Mouse (Mus musculus) c-Kit-negative CD71-positive TER-119-positive erythroid progenitor cells, embryonic 14.5 days (primary cell): ENCODE measurements around the gene Ctla2b.
"Not testable (repeated sequence)": the region's sequence is repeated elsewhere in the genome, so short reads cannot be mapped to it uniquely, and the experiment has no call there.

ENCODE experiments used
- DNase-seq: peaks from one replicate; pipeline ENCODE4 v3.0.0-alpha.2; 2013; ENCODE audit warnings: low read depth, low spot score

The Ctla2b gene

GRCm38 (mm10) chr13:60897328-60897727, at the start of gene Ctla2b:
Gene Ctla2b, minus strand, starts transcription at chr13:60897447.
- DNase-seq, result no peak

- not testable (repeated sequence) for DNase-seq
Observed at GRCm38 (mm10) chr13:60941884-60942283, 44.6 kb upstream of the Ctla2b start, which contains the start of gene Tpbpa. Gene Tpbpa, minus strand, starts transcription at chr13:60941984.

- no peak for DNase-seq
Observed at GRCm38 (mm10) chr13:60936500-60936901, 39.3 kb upstream of the Ctla2b start, which contains the start of the genes Gm49391 and Ctla2a. Gene Gm49391, minus strand, starts transcription at chr13:60936571. Gene Ctla2a, minus strand, starts transcription at chr13:60936625.

- not testable (repeated sequence) for DNase-seq
Observed at GRCm38 (mm10) chr13:60935490-60935889, 38.2 kb upstream of the Ctla2b start, which contains the start of gene Gm49393. Gene Gm49393, minus strand, starts transcription at chr13:60935590.

- DNase-seq, result not testable (repeated sequence)
Observed at GRCm38 (mm10) chr13:60904780-60905179, 7.5 kb upstream of the Ctla2b start, which contains the start of gene Tpbpb. Gene Tpbpb, minus strand, starts transcription at chr13:60904880.

- DNase-seq, result not testable (repeated sequence)
Observed at GRCm38 (mm10) chr13:60896794-60897193, 453 bp downstream of the Ctla2b start, which contains the start of gene Gm49392. Gene Gm49392, minus strand, starts transcription at chr13:60896894.

GRCm38 (mm10) chr13:60895406-60896160, 1.7 kb downstream of the Ctla2b start:
- DNase-seq, result no peak

GRCm38 (mm10) chr13:60892301-60892700, 4.9 kb downstream of the Ctla2b start:
- no peak for DNase-seq

- DNase-seq, result no peak
Observed at GRCm38 (mm10) chr13:60864281-60864680, 33.0 kb downstream of the Ctla2b start, which contains the start of gene 4930486L24Rik. Gene 4930486L24Rik, minus strand, starts transcription at chr13:60864475.

GRCm38 (mm10) chr13:60848241-60849120, 48.8 kb downstream of the Ctla2b start:
- no peak for DNase-seq
